Mouse (Mus musculus) ovary, postnatal 14 days (tissue): Measurements from ENCODE around the gene Mrps6.

Source experiments
- DNase-seq: peaks from one replicate; pipeline ENCODE4 v3.0.0; 2022; ENCODE audit warnings: low spot score

The Mrps6 gene

GRCm38 (mm10) chr16:92057852-92058643 is at the start of gene Mrps6, which contains the start of the genes Gm49711 and Slc5a3:
Gene Mrps6 (plus strand): TSS chr16:92058270.
Gene Gm49711 (plus strand): TSS chr16:92058316.
Gene Slc5a3 (plus strand): TSS chr16:92058322.
- peak; percentile 80 for DNase-seq

DNA sequence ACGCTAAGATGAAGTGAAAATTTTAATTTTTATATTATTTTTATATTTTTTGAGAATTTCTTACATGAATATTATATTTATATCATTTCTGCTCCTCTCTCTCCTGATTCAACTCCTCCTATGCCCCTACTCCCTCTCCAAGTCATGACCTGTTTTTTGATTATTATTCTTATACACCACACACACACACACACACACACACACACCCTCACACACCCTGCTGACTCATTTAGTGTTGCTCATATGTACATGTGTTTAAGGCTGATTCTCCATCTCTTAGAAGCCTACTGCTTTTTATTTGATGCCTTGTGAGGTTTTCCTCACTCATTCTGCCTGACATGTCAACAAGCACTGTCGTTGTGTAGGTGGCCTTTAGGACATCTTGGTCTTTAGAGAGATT is 48.5 kb upstream of the Mrps6 start:
- no peak for DNase-seq

DNA sequence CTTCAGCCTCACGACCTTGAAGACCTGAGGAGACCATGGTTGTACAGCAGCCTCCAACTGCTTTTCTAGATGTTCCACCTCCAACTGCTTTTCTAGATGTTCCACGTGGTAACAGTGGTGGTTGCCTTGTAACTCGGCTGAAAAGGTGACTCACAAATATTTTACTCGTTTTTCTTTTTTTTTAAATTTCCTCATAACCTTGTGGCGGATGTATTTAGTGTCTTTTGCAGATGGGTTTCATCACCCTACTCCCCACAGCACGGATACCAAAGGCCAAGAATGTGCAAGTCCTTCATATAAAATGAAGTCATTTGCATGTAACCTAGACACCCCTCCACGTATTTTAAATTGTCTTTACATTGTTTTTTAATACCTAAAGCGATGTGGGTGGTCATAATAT is 41.3 kb upstream of the Mrps6 start:
- no peak for DNase-seq

DNA sequence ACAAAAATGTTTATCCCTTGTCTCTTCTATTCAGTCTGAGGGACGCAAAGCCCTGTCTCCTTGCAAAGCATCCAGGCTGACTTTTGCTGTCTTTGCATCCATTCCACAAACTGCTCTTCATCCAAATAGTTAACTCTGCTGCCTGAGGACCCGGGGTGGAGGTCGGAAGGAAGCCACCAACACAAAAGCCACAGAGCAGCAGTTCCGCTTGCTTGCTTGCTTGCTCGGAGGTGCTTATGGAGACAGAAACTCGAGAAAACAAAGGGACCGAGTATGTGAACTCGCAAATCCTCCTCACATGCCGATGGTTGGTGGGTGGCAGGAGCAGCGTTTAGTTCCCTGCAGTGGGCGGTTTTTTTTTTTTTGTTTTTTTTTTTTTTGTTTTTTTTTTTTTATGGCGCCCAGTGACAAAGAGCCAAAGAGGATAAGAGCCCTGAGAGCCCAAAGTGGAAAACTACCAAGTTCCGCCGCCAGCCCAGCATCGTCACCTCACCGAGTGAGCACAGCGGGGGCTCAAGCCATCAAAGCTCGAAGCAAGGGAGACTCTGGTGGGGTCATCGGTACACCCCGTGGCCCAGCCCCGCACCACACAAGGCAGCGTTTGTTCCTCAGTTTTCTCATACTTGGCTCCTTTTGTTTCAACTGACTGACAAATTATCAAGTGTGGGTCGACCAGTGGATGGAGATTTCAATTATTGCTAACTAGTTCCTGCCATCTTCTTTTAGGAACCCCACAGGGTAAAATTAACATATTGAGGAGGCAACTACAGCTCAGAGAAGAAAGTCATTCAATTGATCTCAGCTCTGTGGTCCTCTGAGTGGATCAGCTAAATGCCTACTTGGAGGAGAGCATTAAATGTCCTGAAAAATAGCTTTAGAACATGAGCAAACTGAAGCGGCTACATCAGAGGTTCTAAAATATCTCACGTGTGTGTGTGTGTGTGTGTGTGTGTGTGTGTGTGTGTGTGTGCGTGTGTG is 38.6 kb upstream of the Mrps6 start:
- peak; percentile 15 for DNase-seq

- no peak for DNase-seq
Measured at GRCm38 (mm10) chr16:92021656-92022400, 36.2 kb upstream of the Mrps6 start.

- no peak for DNase-seq
Measured at GRCm38 (mm10) chr16:92022494-92023283, 35.4 kb upstream of the Mrps6 start.

GRCm38 (mm10) chr16:92033286-92033685 is 24.8 kb upstream of the Mrps6 start:
- DNase-seq: no peak

GRCm38 (mm10) chr16:92034676-92035075 is 23.4 kb upstream of the Mrps6 start:
- no peak for DNase-seq

DNA sequence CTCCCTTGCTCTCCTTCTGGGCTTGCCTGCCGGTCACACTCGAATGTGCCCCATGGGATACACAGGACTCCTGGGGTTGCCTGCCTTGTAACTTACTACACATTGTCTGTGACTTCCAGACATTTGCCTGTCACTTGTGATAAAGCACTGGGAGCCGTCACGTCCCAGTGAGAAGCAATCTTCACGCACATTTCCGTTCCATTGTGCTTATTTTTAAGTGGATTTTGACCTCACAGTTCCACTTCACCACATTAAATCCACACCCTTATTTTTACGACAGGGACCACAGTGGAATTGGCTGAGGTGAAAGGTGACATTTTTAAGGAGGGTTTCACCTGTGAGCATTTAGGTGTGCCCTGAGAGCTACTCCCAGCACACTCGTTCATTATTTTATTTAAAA is 21.4 kb upstream of the Mrps6 start:
- DNase-seq: no peak

- DNase-seq: no peak
Measured at GRCm38 (mm10) chr16:92037891-92038607, 20.0 kb upstream of the Mrps6 start.

DNA sequence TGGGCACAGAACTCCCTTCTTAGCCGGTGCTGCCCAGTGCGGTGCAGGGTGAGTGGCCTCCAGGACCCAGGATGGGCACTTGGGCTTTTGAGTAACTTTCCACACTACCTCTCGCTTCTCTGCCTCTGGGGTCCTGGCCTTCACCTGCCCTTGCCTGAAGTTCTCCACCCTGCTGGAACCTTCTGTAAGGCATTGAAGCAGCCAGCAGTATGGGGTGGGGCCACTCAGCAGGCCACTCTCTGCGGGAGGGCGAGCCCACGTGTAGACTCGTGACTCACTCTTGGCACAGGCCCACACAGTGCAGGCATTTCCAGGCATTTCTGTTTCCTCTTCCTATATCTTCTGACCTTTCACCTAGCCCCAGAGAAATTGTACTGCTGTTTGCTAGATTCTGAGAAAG is 18.6 kb upstream of the Mrps6 start:
- no peak for DNase-seq

DNA sequence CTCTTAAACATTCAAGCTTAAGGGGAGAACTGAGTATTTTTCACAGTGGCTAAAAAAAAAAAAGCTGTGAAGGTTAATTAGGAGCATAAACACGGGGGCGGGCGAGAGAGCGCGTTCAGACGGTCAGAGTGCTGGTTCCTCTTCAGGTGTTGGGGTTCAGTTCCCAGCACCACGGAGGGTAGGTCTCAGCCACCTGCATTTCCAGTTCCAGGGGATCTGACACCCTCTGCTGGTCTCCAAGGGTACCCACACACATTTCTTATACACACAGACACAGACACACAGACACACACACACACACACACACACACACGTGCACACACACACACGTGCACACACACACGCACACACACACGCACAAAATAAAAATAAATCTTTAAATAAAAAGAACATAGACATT is 18.1 kb upstream of the Mrps6 start:
- no peak for DNase-seq

GRCm38 (mm10) chr16:92051777-92052310 is 6.2 kb upstream of the Mrps6 start:
- DNase-seq: no peak

DNA sequence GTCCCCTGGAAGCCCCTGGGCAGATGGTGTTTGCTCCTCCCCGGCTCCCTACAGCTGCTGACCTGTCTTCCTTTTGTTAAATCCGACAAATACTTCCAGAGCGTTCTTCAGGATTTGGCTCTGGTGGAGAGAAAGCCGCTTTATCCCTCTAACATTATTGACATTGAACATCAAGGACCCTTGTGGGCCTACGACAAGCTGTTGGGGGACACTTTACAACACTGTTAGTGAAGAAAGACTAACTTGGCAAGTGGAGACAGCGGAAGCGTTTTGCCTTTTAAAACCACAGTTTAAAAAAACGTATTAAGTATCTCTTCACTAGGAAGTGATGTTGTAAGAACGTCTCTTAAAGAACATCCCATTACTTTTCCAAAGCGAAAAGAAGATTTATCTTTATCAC is 5.5 kb upstream of the Mrps6 start:
- DNase-seq: no peak

- DNase-seq: no peak
Measured at GRCm38 (mm10) chr16:92056711-92057110, 1.4 kb upstream of the Mrps6 start.

GRCm38 (mm10) chr16:92057456-92057851 is 616 bp upstream of the Mrps6 start:
- DNase-seq: no peak

DNA sequence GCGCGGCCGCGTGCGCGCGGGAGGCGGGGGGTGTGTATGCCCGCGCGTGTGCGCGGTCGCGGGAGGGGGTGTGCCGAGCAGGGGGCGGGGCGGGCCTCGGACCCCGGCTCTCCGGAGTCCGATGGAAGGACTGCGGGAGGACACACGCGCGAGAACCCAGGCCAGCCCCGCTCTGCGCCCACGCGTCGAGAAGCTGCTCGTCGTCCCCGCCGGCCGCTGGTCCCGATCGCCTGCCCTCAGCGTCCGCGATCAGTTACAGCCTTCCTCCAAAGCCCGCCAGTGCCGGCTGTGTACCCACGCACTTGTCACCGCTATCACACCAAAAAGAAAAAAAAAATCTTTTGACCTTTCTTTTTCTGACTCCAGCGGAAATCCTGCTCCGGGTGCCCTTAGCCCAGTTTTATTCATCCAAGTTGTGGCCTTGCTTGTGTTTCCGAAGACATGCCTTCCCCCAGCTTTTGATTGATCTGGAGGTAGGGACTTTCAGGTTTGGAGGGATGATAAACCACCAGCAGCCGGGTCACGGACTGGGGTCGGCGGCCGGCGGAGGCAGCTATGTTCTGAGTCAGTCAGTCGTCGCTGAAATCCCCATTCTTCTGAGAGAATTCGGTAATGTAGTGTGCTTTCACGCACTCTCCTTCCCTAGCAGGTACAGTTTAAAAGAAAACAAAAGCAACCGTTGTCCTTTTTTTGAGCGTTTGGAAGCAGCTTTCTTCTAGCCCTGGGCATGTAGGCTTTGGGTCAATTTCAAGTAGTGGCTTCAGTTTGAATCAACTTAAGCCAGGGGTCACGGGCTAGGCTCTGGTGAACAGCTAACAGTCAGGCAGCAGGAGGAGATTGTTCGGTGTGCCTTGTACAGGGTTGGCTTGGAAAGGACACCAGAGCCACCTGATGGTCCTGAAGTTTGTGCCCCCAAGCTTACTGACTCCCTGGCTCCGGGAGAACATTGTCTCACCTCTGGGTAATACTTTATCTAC is 862 bp downstream of the Mrps6 start:
- DNase-seq: peak; percentile 11

DNA sequence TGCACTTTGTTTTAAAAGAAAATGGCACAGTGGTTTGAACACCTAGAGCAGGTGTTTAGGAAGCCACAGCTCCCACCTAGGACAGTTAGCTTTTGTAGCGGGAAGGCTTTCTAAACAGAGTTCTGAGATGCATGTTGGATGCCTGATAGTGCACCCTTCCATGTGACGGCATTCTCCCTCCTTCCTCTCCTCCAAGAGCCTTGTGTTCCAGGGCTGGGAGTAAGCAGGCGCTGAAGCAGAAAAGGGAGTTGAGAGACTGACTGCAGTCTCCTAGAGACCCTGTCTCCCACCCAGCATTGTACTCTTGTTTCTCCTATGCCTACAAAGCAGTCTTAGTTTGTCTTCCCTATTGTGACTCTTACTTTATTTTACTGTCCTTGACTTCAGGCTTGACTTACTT is 2.1 kb downstream of the Mrps6 start:
- DNase-seq: no peak

- no peak for DNase-seq
Measured at GRCm38 (mm10) chr16:92061586-92061985, 3.5 kb downstream of the Mrps6 start.
